Comparison of ENCODE assay signal across 8 mouse cellular contexts in the genomic region with DNA sequence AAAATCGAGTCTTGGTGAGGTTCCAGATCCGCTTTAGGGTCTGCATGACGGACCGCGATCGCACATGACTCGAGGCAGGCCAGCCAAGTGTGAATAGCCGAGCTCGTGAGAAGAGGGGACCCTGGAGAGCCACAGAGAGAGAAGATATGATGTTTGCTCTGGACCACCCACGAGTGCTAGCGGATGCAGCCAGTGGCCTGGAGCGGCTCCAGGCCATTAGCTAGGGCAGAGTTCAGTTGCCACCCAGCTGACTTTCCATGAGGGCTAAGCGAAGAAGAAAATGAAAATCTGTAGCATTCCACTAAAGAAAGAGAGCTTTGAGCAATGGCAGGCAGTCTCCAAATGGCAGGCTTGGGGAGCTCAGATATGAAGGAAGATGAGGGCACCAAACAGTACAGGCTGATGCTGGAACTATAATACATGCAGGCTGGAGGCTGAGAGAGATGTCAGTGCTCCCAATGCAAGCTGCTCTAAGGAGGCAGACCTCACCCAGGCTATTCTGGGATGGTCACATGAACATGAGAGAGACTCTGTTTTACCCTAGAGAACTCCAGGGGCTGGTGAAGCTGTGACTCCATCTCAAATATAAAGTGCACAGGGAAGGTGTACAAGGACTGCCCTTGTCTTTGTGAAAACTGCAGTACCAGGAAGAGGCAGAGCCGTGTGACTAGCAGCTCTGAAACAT. TPM values are rescaled to one million over a fixed set of nuclear protein-coding genes. Genes with fewer than 3 reads are reported as not detected.
A peak's percentile ranks its signal among the peaks of the same experiment; 100 is the strongest.
DNase-seq lines count a peak whose midpoint lies in the region; ATAC-seq and TF ChIP-seq lines count a peak whose summit lies in the region.

No protein-coding gene starts in this region.

- H3K27ac ChIP-seq in embryonic facial prominence, embryonic 13.5 days = peak overlapping the region; percentile 45
- H3K27ac ChIP-seq in hindbrain, postnatal 0 days = peak overlapping the region; percentile 72
- peak overlapping the region; percentile 52 for H3K27ac ChIP-seq in limb, embryonic 15.5 days
- H3K27ac ChIP-seq in thymus, adult 2 months (ENCODE audit: control insufficient read depth, insufficient read depth, low read length) = no peak overlapping the region

- H3K9me3 ChIP-seq in embryonic facial prominence, embryonic 13.5 days = no peaks in the 10 kb centered on the region
- H3K9me3 ChIP-seq in hindbrain, postnatal 0 days (ENCODE audit: low read length) = no peaks in the 10 kb centered on the region
- no peaks in the 10 kb centered on the region for H3K9me3 ChIP-seq in limb, embryonic 15.5 days

- TF ChIP-seq CTCF in hindbrain, postnatal 0 days (IDR thresholded peaks at IDR 0.05; ENCODE audit: low read depth) = no peak
- no peak for TF ChIP-seq CTCF in thymus, adult 2 months (IDR thresholded peaks at IDR 0.05; ENCODE audit: borderline replicate concordance, control insufficient read depth, extremely low read depth, insufficient read depth, low read length, poor library complexity)

- no peaks in the 10 kb centered on the region for H3K27me3 ChIP-seq in embryonic facial prominence, embryonic 13.5 days
- H3K27me3 ChIP-seq in hindbrain, postnatal 0 days (ENCODE audit: insufficient read depth, low read length) = no peaks in the 10 kb centered on the region
- no peaks in the 10 kb centered on the region for H3K27me3 ChIP-seq in limb, embryonic 15.5 days
- no peaks in the 10 kb centered on the region for H3K27me3 ChIP-seq in thymus, adult 2 months (ENCODE audit: control insufficient read depth, insufficient read depth, low read length)

- no peak overlapping the region for H3K4me3 ChIP-seq in embryonic facial prominence, embryonic 13.5 days
- no peak overlapping the region for H3K4me3 ChIP-seq in hindbrain, postnatal 0 days (ENCODE audit: low read length)
- H3K4me3 ChIP-seq in limb, embryonic 15.5 days = no peak overlapping the region
- no peak overlapping the region for H3K4me3 ChIP-seq in thymus, adult 2 months (ENCODE audit: control insufficient read depth, insufficient read depth, low read length)

- H3K36me3 ChIP-seq in embryonic facial prominence, embryonic 13.5 days = 0 out of 2 replicates have a peak, but pooled peaks cover 3% of the 10 kb centered on the region
- no peaks in the 10 kb centered on the region for H3K36me3 ChIP-seq in hindbrain, postnatal 0 days (ENCODE audit: insufficient read depth, low read length)
- 0 out of 2 replicates have a peak, but pooled peaks cover 2% of the 10 kb centered on the region for H3K36me3 ChIP-seq in limb, embryonic 15.5 days
- no peaks in the 10 kb centered on the region for H3K36me3 ChIP-seq in thymus, adult 2 months (ENCODE audit: control insufficient read depth, insufficient read depth, low read length)

- no peak for ATAC-seq in embryonic facial prominence, embryonic 13.5 days (ENCODE audit: insufficient number of reproducible peaks, insufficient read depth, low FRiP score, low TSS enrichment, low read depth)
- no peak for ATAC-seq in hindbrain, postnatal 0 days
- peak; percentile 36; the same call in 1 of the 2 replicates for ATAC-seq in limb, embryonic 15.5 days (ENCODE audit: insufficient number of reproducible peaks, low FRiP score, low TSS enrichment, low read depth)

- DNase-seq in heart, postnatal 4 days = peak; percentile 44
- no peak for DNase-seq in heart, adult 8-10 months (ENCODE audit: low spot score)
- peak; percentile 76 for DNase-seq in hindbrain, postnatal 0 days (ENCODE audit: low spot score)
- no peak for DNase-seq in urinary bladder, postnatal 10 days (ENCODE audit: low spot score)
- DNase-seq in thymus, adult 2 months = no peak
- DNase-seq in left cerebral cortex, postnatal 25 days (ENCODE audit: low spot score in 2 of 2) = no peak

- intact Hi-C loops in left cerebral cortex, postnatal 25 days (cut with DNase I) = no loop called here

- TF ChIP-seq POLR2A in thymus, adult 2 months (IDR thresholded peaks at IDR 0.05; ENCODE audit: control insufficient read depth, extremely low read depth, insufficient read depth, low read length, poor library complexity) = no peak

- 58% methylated on average over 14 of the region's 14 CpGs for WGBS in embryonic facial prominence, embryonic 13.5 days
- WGBS in hindbrain, postnatal 0 days = 28% methylated on average over 14 of the region's 14 CpGs
- WGBS in limb, embryonic 15.5 days = 34% methylated on average over 14 of the region's 14 CpGs
- 93% methylated on average over 14 of the region's 14 CpGs for WGBS in thymus, adult 2 months

- H3K9ac ChIP-seq in embryonic facial prominence, embryonic 13.5 days = no peak overlapping the region
- no peak overlapping the region for H3K9ac ChIP-seq in hindbrain, postnatal 0 days (replicated peaks; ENCODE audit: low read length)
- no peak overlapping the region for H3K9ac ChIP-seq in limb, embryonic 15.5 days

- peaks cover 53% of the 10 kb centered on the region for H3K4me1 ChIP-seq in embryonic facial prominence, embryonic 13.5 days
- peaks cover 54% of the 10 kb centered on the region for H3K4me1 ChIP-seq in hindbrain, postnatal 0 days (ENCODE audit: insufficient read depth, low read length)
- H3K4me1 ChIP-seq in limb, embryonic 15.5 days = peaks cover 64% of the 10 kb centered on the region
- H3K4me1 ChIP-seq in thymus, adult 2 months (replicated peaks; ENCODE audit: control insufficient read depth, insufficient read depth, low read length) = peaks cover 15% of the 10 kb centered on the region

- H3K4me2 ChIP-seq in embryonic facial prominence, embryonic 13.5 days = no peak overlapping the region
- no peak overlapping the region for H3K4me2 ChIP-seq in hindbrain, postnatal 0 days (ENCODE audit: low read depth, low read length)
- no peak overlapping the region for H3K4me2 ChIP-seq in limb, embryonic 15.5 days

RNA-seq across cellular contexts. Expression of a gene that starts 17.3 kb away (rescaled TPM):
- total RNA-seq in heart, postnatal 4 days (2021) = 10 to 100 TPM; 31.6 to 34.2 TPM
- 10 to 100 TPM; 34.8 to 36.7 (median 36.3) TPM for total RNA-seq in heart, adult 8-10 months (2022)
- polyA plus RNA-seq in embryonic facial prominence, embryonic 13.5 days (2015; fragmentation: Nextera tagmentation; extraction: Ambion mirVana) = 21.0 and 22.3 TPM in 2 replicates
- 24.5 and 30.7 TPM in 2 replicates for total RNA-seq in hindbrain, postnatal 0 days (2014; rRNA removed)
- 15.4 and 16.1 TPM in 2 replicates for polyA plus RNA-seq in hindbrain, postnatal 0 days (2015; fragmentation: Nextera tagmentation; extraction: Ambion mirVana)
- polyA plus RNA-seq in limb, embryonic 15.5 days (2015; fragmentation: Nextera tagmentation; extraction: Ambion mirVana) = 25.4 and 25.8 TPM in 2 replicates
- 203 and 208 TPM in 2 replicates for polyA plus RNA-seq in thymus, adult 2 months (2012; rRNA removed)
- 10 to 100 TPM; 33.9 to 39.4 TPM for total RNA-seq in left cerebral cortex, postnatal 25 days (2021)

RNA-seq across cellular contexts. Expression of a gene that starts 17.6 kb away (rescaled TPM):
- total RNA-seq in heart, postnatal 4 days (2021) = not detected
- total RNA-seq in heart, adult 8-10 months (2022) = under 1 TPM in 2 of 4 experiments, not detected in 2; 0.14 to 0.22 TPM
- polyA plus RNA-seq in embryonic facial prominence, embryonic 13.5 days (2015; fragmentation: Nextera tagmentation; extraction: Ambion mirVana) = 0.60 and 0.80 TPM in 2 replicates
- total RNA-seq in hindbrain, postnatal 0 days (2014; rRNA removed) = 0.63 and 1.9 TPM in 2 replicates
- polyA plus RNA-seq in hindbrain, postnatal 0 days (2015; fragmentation: Nextera tagmentation; extraction: Ambion mirVana) = 1.8 and 2.0 TPM in 2 replicates
- 0.38 TPM in 2 replicates for polyA plus RNA-seq in limb, embryonic 15.5 days (2015; fragmentation: Nextera tagmentation; extraction: Ambion mirVana)
- 2.8 and 3.0 TPM in 2 replicates for polyA plus RNA-seq in thymus, adult 2 months (2012; rRNA removed)
- under 1 TPM; 0.32 to 0.48 TPM for total RNA-seq in left cerebral cortex, postnatal 25 days (2021)

RNA-seq across cellular contexts. Expression of a gene that starts 41.2 kb away (rescaled TPM):
- 10 to 100 TPM; 10.7 to 10.8 TPM for total RNA-seq in heart, postnatal 4 days (2021)
- total RNA-seq in heart, adult 8-10 months (2022) = 10 to 100 TPM; 14.3 to 17.9 (median 15.3) TPM
- 16.2 and 17.6 TPM in 2 replicates for polyA plus RNA-seq in embryonic facial prominence, embryonic 13.5 days (2015; fragmentation: Nextera tagmentation; extraction: Ambion mirVana)
- 38.0 and 38.6 TPM in 2 replicates for total RNA-seq in hindbrain, postnatal 0 days (2014; rRNA removed)
- 30.1 and 30.4 TPM in 2 replicates for polyA plus RNA-seq in hindbrain, postnatal 0 days (2015; fragmentation: Nextera tagmentation; extraction: Ambion mirVana)
- 13.8 TPM in 2 replicates for polyA plus RNA-seq in limb, embryonic 15.5 days (2015; fragmentation: Nextera tagmentation; extraction: Ambion mirVana)
- polyA plus RNA-seq in thymus, adult 2 months (2012; rRNA removed) = 18.8 and 20.6 TPM in 2 replicates
- total RNA-seq in left cerebral cortex, postnatal 25 days (2021) = 10 to 100 TPM; 31.4 to 32.6 TPM

RNA-seq across cellular contexts. Expression of a gene that starts 41.3 kb away (rescaled TPM):
- total RNA-seq in heart, postnatal 4 days (2021) = 10 to 100 TPM; 30.8 to 32.0 TPM
- total RNA-seq in heart, adult 8-10 months (2022) = 10 to 100 TPM; 21.0 to 24.7 (median 23.0) TPM
- 45.6 and 46.8 TPM in 2 replicates for polyA plus RNA-seq in embryonic facial prominence, embryonic 13.5 days (2015; fragmentation: Nextera tagmentation; extraction: Ambion mirVana)
- total RNA-seq in hindbrain, postnatal 0 days (2014; rRNA removed) = 37.3 and 40.1 TPM in 2 replicates
- 30.8 and 31.9 TPM in 2 replicates for polyA plus RNA-seq in hindbrain, postnatal 0 days (2015; fragmentation: Nextera tagmentation; extraction: Ambion mirVana)
- 39.4 and 41.7 TPM in 2 replicates for polyA plus RNA-seq in limb, embryonic 15.5 days (2015; fragmentation: Nextera tagmentation; extraction: Ambion mirVana)
- 429 and 448 TPM in 2 replicates for polyA plus RNA-seq in thymus, adult 2 months (2012; rRNA removed)
- 10 to 100 TPM; 38.7 to 39.6 TPM for total RNA-seq in left cerebral cortex, postnatal 25 days (2021)

Comparison
In these comparisons a context has a peak if more than half of its experiments do, and no peak if none do; other contexts are left out.
1. DNase-seq: peak in heart, postnatal 4 days (single experiment) and hindbrain, postnatal 0 days (single experiment); none in heart, adult 8-10 months (single experiment), urinary bladder, postnatal 10 days (single experiment), thymus, adult 2 months (single experiment) and left cerebral cortex, postnatal 25 days (0 of 2).